Mouse (Mus musculus): ENCODE measurements around the gene Rln3.
A peak's percentile ranks its signal among the peaks of the same experiment; 100 is the strongest.

Rln3 gene

DNA sequence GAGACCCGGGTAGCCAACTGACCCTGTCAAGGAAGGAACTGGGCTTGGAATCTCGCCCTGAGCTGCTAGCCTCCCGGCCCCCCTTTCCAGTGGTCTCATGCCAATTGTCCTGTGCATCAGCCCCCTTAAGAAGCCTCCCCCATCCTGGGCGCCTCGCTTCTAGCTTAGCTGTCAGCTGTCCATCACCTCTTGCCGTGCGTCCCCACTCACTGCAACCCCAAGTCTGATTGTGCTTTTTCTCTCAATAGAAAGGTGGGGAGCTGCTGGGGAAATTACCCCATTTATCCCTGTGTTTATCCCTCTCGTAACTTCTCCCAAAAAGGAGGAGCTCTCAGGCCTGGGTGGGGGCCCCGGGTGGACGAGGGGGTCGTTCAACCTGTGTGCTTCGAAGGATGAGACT, 48.8 kb downstream of the Rln3 start:
- DNase-seq (ENCODE audit: low spot score), result peak; percentile 8

DNA sequence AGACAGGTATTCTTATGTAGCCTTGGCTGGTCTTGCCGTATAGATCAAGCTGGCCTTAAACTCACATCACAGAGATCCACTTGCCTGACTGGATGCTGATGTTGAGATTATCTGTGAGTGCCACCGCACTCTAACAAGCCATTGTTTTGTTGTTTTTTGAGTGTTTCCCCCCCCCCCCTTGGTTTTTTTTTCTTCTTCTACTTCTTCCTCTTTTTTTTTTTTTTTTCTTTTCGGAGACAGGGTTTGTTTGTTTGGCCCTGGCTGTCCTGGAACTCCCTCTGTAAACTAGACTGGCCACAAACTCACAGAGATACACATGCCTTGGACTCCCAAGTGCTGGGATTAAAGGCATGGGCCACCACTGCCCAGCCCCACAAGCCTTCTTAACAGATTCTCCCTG, 50.8 kb downstream of the Rln3 start:
- DNase-seq (ENCODE audit: low spot score), result no peak
